Mouse (Mus musculus): Measurements from ENCODE around the gene Haus7. TPM values are rescaled to one million over a fixed set of nuclear protein-coding genes. Genes with fewer than 3 reads are reported as not detected.

Gene Haus7
- polyA plus RNA-seq, 1 experiment, result 42.6 TPM

GRCm38 (mm10) chrX:73467446-73468241 is 8.8 kb upstream of the Haus7 start:
- Histone ChIP-seq H3K79me2 (ENCODE audit: control insufficient read depth, insufficient read depth) (peaks cover 6% of the 10 kb centered on the region), H3ac (ENCODE audit: control insufficient read depth, insufficient read length, low read depth) (peak overlapping the region; percentile 12), H3K27me3 (ENCODE audit: control insufficient read depth, insufficient read depth, insufficient read length) (no peaks in the 10 kb centered on the region), H3K79me3 (ENCODE audit: low read depth) (no peaks in the 10 kb centered on the region), H3K4me3 (ENCODE audit: insufficient read depth, poor library complexity, severe bottlenecking) (no peak overlapping the region), H3K36me3 (ENCODE audit: control insufficient read depth, insufficient read depth) (no peaks in the 10 kb centered on the region)
- TF ChIP-seq CTCF (IDR thresholded peaks at IDR 0.05; ENCODE audit: control insufficient read depth, insufficient read depth, insufficient read length) (no peak), MYOD1 (IDR thresholded peaks at IDR 0.05; ENCODE audit: control insufficient read depth, insufficient read length, low read depth) (no peak), USF1 (IDR thresholded peaks at IDR 0.05; ENCODE audit: low read depth) (no peak), CEBPB (IDR thresholded peaks at IDR 0.05; ENCODE audit: low read depth) (no peak), FOSL1 (IDR thresholded peaks at IDR 0.05; ENCODE audit: insufficient read depth, low read length, poor library complexity, severe bottlenecking) (no peak), MYOG (IDR thresholded peaks at IDR 0.05; ENCODE audit: control insufficient read depth, extremely low read depth, insufficient read length) (no peak)

- H3K36me3 ChIP-seq (ENCODE audit: control insufficient read depth, insufficient read depth), result no peaks in the 10 kb centered on the region
- no peak overlapping the region for H3ac ChIP-seq (ENCODE audit: control insufficient read depth, insufficient read length, low read depth)
- H3K27me3 ChIP-seq (ENCODE audit: control insufficient read depth, insufficient read depth, insufficient read length), result no peaks in the 10 kb centered on the region
- H3K79me3 ChIP-seq (ENCODE audit: low read depth), result no peaks in the 10 kb centered on the region
- H3K4me3 ChIP-seq (ENCODE audit: insufficient read depth, poor library complexity, severe bottlenecking), result no peak overlapping the region
- TF ChIP-seq USF1 (IDR thresholded peaks at IDR 0.05; ENCODE audit: low read depth) (peak; percentile 43), CEBPB (IDR thresholded peaks at IDR 0.05; ENCODE audit: low read depth) (no peak)
- H3K79me2 ChIP-seq (ENCODE audit: control insufficient read depth, insufficient read depth), result peaks cover 6% of the 10 kb centered on the region
These were observed 6.8 kb upstream of the Haus7 start for GRCm38 (mm10) chrX:73465483-73466186.

- no peaks in the 10 kb centered on the region for H3K27me3 ChIP-seq (ENCODE audit: control insufficient read depth, insufficient read depth, insufficient read length)
- no peak for TF ChIP-seq FOSL1 (IDR thresholded peaks at IDR 0.05; ENCODE audit: insufficient read depth, low read length, poor library complexity, severe bottlenecking)
- no peak for TF ChIP-seq MYOG (IDR thresholded peaks at IDR 0.05; ENCODE audit: control insufficient read depth, extremely low read depth, insufficient read length)
- no peak for TF ChIP-seq CTCF (IDR thresholded peaks at IDR 0.05; ENCODE audit: control insufficient read depth, insufficient read depth, insufficient read length)
- no peak for TF ChIP-seq USF1 (IDR thresholded peaks at IDR 0.05; ENCODE audit: low read depth)
- no peak for TF ChIP-seq MAX (IDR thresholded peaks at IDR 0.05)
- TF ChIP-seq MYOD1 (IDR thresholded peaks at IDR 0.05; ENCODE audit: control insufficient read depth, insufficient read length, low read depth), result no peak
- no peak for TF ChIP-seq CEBPB (IDR thresholded peaks at IDR 0.05; ENCODE audit: low read depth)
- no peaks in the 10 kb centered on the region for H3K36me3 ChIP-seq (ENCODE audit: control insufficient read depth, insufficient read depth)
- peaks cover 2% of the 10 kb centered on the region for H3K79me3 ChIP-seq (ENCODE audit: low read depth)
- no peak overlapping the region for H3K4me3 ChIP-seq (ENCODE audit: insufficient read depth, poor library complexity, severe bottlenecking)
- no peak overlapping the region for H3ac ChIP-seq (ENCODE audit: control insufficient read depth, insufficient read length, low read depth)
- H3K79me2 ChIP-seq (ENCODE audit: control insufficient read depth, insufficient read depth), result peaks cover 9% of the 10 kb centered on the region
These were observed 1.9 kb upstream of the Haus7 start for GRCm38 (mm10) chrX:73460792-73461191.

- H3K27me3 ChIP-seq (ENCODE audit: control insufficient read depth, insufficient read depth, insufficient read length), result no peaks in the 10 kb centered on the region
These were observed 6.9 kb downstream of the Haus7 start for GRCm38 (mm10) chrX:73451949-73452348.

GRCm38 (mm10) chrX:73441428-73441827 is 17.4 kb downstream of the Haus7 start:
- H3K79me3 ChIP-seq (ENCODE audit: low read depth), result no peaks in the 10 kb centered on the region
- TF ChIP-seq CEBPB (IDR thresholded peaks at IDR 0.05; ENCODE audit: low read depth) (no peak), MAX (IDR thresholded peaks at IDR 0.05) (no peak), FOSL1 (IDR thresholded peaks at IDR 0.05; ENCODE audit: insufficient read depth, low read length, poor library complexity, severe bottlenecking) (no peak), CTCF (IDR thresholded peaks at IDR 0.05; ENCODE audit: control insufficient read depth, insufficient read depth, insufficient read length) (no peak), MYOG (IDR thresholded peaks at IDR 0.05; ENCODE audit: control insufficient read depth, extremely low read depth, insufficient read length) (no peak), USF1 (IDR thresholded peaks at IDR 0.05; ENCODE audit: low read depth) (no peak), MYOD1 (IDR thresholded peaks at IDR 0.05; ENCODE audit: control insufficient read depth, insufficient read length, low read depth) (no peak)
- peaks cover 10% of the 10 kb centered on the region for H3K36me3 ChIP-seq (ENCODE audit: control insufficient read depth, insufficient read depth)
- H3ac ChIP-seq (ENCODE audit: control insufficient read depth, insufficient read length, low read depth), result no peak overlapping the region
- H3K79me2 ChIP-seq (ENCODE audit: control insufficient read depth, insufficient read depth), result no peaks in the 10 kb centered on the region
- H3K4me3 ChIP-seq (ENCODE audit: insufficient read depth, poor library complexity, severe bottlenecking), result no peak overlapping the region
- H3K27me3 ChIP-seq (ENCODE audit: control insufficient read depth, insufficient read depth, insufficient read length), result no peaks in the 10 kb centered on the region

More at GRCm38 (mm10) chrX:73451949-73452348, 6.9 kb downstream of the Haus7 start:
- Histone ChIP-seq H3K36me3 (ENCODE audit: control insufficient read depth, insufficient read depth) (peaks cover 9% of the 10 kb centered on the region), H3ac (ENCODE audit: control insufficient read depth, insufficient read length, low read depth) (no peak overlapping the region), H3K4me3 (ENCODE audit: insufficient read depth, poor library complexity, severe bottlenecking) (no peak overlapping the region), H3K79me3 (ENCODE audit: low read depth) (no peaks in the 10 kb centered on the region), H3K79me2 (ENCODE audit: control insufficient read depth, insufficient read depth) (no peaks in the 10 kb centered on the region)
- TF ChIP-seq CTCF (IDR thresholded peaks at IDR 0.05; ENCODE audit: control insufficient read depth, insufficient read depth, insufficient read length) (peak; percentile 31), MYOD1 (IDR thresholded peaks at IDR 0.05; ENCODE audit: control insufficient read depth, insufficient read length, low read depth) (no peak)

- Histone ChIP-seq H3K4me3 (ENCODE audit: insufficient read depth, poor library complexity, severe bottlenecking) (no peak within 1 kb of the TSS), H3K79me2 (ENCODE audit: control insufficient read depth, insufficient read depth) (no peaks in the 10 kb centered on the region), H3K27me3 (ENCODE audit: control insufficient read depth, insufficient read depth, insufficient read length) (no peaks in the 10 kb centered on the region)
These were observed 23.6 kb downstream of the Haus7 start, which contains the start of gene Trex2 for GRCm38 (mm10) chrX:73435252-73435651. TSS of gene Trex2 (minus strand) at chrX:73435344.

More at GRCm38 (mm10) chrX:73435252-73435651, 23.6 kb downstream of the Haus7 start, which contains the start of gene Trex2:
- Histone ChIP-seq H3K79me3 (ENCODE audit: low read depth) (no peaks in the 10 kb centered on the region), H3ac (ENCODE audit: control insufficient read depth, insufficient read length, low read depth) (no peak within 1 kb of the TSS), H3K36me3 (ENCODE audit: control insufficient read depth, insufficient read depth) (peaks cover 5% of the 10 kb centered on the region)
- TF ChIP-seq CTCF (IDR thresholded peaks at IDR 0.05; ENCODE audit: control insufficient read depth, insufficient read depth, insufficient read length), result no peak
- TF ChIP-seq MYOG (IDR thresholded peaks at IDR 0.05; ENCODE audit: control insufficient read depth, extremely low read depth, insufficient read length), result no peak
- no peak for TF ChIP-seq MYOD1 (IDR thresholded peaks at IDR 0.05; ENCODE audit: control insufficient read depth, insufficient read length, low read depth)
- no peak for TF ChIP-seq FOSL1 (IDR thresholded peaks at IDR 0.05; ENCODE audit: insufficient read depth, low read length, poor library complexity, severe bottlenecking)
- no peak for TF ChIP-seq MAX (IDR thresholded peaks at IDR 0.05)
- TF ChIP-seq CEBPB (IDR thresholded peaks at IDR 0.05; ENCODE audit: low read depth), result no peak
- TF ChIP-seq USF1 (IDR thresholded peaks at IDR 0.05; ENCODE audit: low read depth), result no peak

All from C2C12 (cell line).